Mouse (Mus musculus): Measurements from ENCODE around the gene Dexi. TPM values are rescaled to one million over a fixed set of nuclear protein-coding genes. Genes with fewer than 3 reads are reported as not detected.

Gene Dexi
- total RNA-seq, 2 experiments from 2014 or later: 39.3 to 47.4 TPM

DNA sequence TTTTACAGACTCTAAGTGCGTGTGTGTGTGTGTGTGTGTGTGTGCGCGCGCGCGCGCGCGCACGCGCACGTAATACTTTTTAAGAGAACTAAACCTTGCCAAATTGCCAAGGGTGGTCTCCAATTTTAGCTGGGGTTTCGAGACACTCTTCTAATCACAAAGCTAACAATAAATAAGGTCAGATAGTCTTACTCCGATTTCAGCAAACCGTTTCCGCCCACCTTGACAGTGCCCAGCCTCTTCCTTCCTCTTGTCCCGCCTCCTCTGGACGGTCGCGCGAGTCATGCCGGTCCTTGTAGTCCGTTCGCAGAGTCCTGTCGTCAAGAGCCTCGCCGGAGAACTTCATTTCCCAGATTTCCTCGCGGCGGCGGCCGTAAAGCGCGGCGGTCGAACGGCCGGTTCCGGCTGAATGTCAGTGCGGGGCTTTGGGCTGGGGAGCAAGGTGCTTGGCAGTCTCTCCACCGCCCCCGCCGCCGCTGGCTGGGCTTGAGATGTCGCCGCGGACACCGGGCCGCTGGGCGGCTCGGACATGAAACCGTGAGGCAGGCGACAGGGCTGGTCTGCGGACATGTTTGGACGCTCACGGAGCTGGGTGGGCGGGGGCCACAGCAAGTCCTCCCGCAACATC lies 2.3 kb upstream of the Dexi start, which contains the start of gene Clec16a:
Gene Clec16a, plus strand, starts transcription at position 345 of the 628 bp plus-strand sequence.
- DNase-seq: peak; percentile 93 to 94
- intact Hi-C loops (cut with DNase I): no loop called here

DNA sequence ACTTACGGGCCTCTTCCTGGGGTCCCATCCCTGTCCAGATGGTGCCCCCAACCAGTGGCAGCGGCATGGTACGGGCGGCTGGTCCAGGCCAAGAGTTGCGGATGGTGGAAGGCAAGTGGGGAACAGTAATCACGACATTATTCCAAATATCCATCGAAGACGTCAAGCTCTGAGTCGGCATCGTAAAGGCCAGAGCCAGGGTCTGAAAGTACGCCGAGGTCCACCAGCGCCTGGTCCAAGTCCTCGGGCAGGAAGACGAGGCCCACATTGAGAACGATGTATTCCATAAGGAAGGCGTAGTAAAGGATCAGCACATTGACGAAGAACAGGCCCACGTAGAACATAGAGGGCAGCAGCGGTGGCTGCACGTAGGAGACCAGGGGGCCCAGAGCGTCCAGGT lies 588 bp downstream of the Dexi start:
- intact Hi-C loops (cut with DNase I): no loop called here
- DNase-seq: peak in 1 of 2 experiments; percentile 31

DNA sequence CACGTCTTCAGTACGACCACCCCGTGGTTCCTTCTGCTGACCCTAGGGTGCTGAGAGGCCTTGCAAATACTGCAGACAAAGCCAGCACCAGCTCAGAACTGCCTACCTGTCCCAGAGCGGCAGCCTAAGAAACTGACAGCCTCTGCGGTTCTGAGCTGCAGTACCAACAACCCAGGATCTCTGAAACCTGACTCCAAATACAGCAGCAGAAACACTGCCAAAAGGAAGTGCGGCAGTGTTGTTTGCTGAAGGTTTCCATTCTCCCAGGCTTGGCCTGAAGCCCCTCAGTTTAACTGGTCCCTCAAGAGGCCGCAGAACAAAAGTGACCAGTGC lies 1.3 kb downstream of the Dexi start:
- DNase-seq: no peak
- intact Hi-C loops (cut with DNase I): no loop called here

DNA sequence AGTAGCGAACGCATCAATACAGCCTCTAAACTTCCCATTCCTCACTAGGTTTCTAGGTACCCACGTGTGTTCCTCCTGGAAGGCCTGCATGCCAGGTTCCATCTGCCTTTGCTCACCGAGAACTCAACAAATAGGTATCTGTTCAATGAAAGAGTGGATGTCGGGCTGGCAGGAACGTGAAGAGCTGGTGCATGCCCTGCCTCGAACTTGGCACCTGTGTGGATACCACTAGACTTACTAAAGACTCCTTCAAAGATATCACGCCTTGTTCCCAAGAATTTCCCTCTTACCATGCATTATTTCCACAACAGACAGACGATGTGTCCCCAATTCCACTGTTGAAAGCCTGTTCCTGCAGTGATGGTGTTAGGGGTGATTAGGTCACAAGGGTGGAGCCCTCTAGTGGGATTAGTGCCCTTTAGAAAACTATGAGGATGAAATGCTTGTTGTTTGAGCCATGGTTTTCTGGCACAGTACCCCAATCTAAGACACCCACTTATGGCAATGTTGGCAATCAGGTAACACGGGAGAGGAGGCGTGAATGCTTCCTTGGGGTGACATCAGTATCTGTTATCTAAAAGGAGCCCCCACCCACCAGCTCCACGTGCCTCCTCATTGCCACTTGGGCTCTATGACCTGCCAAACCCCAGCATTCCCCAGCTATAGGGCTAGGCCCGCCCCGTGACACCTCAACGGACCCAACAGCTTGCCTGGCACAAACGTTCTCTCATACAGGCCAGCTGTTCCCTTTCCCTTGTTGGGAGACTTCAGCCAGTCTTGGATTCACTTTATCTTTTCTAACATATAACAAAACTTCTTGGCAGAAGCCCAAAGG lies 1.9 kb downstream of the Dexi start:
- intact Hi-C loops (cut with DNase I): no loop called here
- DNase-seq: no peak

DNA sequence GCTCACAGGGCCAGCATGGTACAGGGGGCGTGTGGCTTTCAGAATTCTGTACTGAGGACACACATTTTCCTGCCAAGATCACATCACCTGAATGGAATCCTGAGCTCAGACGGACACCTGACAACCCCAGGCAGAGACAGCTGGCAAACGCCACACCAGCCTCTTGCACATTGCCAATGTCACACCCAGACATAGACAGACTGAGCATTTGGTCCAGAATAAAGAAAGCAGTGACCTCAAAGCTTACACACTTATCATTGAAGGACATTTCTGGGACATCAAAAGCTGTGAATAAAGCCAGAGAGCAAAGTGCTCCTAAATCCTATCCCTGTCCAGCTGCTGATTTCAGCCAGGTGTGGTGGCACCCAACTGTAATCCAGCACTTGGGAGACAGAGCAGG lies 5.9 kb downstream of the Dexi start:
- DNase-seq: no peak
- intact Hi-C loops (cut with DNase I): no loop called here

DNA sequence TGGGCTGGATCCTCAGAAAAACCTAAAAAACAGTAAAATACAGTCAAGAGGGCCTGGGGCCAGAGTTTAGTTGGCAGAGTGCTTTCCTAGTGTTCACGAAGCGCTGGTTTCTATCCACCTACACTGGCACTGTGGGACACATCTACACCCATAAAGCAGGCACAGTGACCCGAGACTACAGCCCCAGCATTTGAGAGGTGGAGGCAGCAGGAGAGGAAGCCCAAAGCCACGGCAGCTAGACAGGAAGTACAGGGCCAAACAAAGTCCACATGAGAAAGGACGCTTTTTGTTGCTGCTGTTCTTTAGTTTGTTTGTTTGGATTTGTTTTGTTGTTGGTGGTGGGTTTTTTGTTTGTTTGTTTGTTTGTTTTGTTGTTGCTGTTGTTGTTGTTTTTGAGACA lies 6.5 kb downstream of the Dexi start:
- intact Hi-C loops (cut with DNase I): no loop called here

DNA sequence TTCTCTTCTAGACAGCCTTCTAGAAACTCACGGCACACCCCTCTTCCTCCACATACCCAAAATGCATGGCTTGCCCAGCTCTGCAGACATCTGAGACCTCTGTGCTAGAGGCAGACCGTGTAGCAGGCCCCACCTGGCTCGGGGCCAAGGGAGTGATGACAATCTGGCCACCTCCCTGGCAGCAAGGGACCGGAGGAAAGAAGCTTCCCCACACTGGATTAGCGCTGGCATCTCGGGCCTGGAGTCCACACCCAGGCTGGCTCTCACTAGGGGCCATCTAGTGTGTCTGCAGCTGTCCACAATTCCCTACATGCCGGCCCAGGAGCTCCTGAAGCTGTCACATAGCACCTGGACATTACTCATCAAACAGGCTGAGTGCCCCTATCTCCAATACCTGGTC lies 8.3 kb downstream of the Dexi start:
- intact Hi-C loops (cut with DNase I): loop anchor here (5.0 kb wide), 1 partner anchor 122 kb away; the partner anchor contains the start of gene Nubp1
- peak; percentile 60 to 61 for DNase-seq

More for the DNA sequence above, 6.5 kb downstream of the Dexi start:
- DNase-seq: no peak

DNA sequence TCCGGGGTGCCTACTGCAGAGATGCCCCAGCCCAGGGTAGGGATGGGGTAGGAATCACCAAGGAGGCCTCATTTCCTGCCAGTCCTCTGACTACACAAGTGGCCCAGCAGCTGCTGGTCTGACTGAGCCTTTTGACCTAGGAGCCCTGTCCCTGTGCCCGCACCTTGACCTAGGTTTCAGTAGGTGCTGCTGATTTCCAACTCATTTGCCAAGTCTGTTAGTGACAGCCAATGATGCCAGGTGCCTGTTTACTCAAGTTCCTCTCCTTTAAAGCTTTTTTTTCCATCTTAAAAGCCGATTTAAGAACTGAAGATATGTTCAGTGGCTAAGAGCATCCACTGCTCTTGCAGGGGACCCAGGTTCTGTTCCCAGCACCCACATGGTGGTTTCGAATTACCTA lies 9.1 kb downstream of the Dexi start:
- intact Hi-C loops (cut with DNase I): loop anchor here (5.0 kb wide), 1 partner anchor 121 kb away; the partner anchor contains the start of gene Nubp1
- no peak for DNase-seq

DNA sequence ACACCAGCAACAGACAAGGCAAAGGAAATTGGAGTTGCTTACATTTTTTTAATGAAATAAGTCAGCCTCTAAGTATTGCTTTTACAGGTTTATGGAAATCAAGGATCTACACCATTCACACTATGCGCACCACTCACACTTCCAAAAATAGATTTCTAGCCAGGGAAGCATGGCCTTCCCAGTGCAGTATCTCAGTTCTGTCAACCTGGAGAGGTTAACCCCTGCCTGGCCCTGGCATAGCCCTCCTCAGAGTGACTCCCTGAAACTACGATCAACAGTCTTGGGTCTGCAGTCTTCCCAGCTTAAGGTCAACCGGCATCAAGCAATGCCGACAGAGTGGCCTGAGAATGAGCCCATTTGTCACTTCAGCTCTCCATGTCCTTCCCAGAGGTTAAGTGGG lies 12.7 kb downstream of the Dexi start:
- DNase-seq: no peak
- intact Hi-C loops (cut with DNase I): loop anchor here (5.0 kb wide), 1 partner anchor 118 kb away; the partner anchor contains the start of gene Nubp1

DNA sequence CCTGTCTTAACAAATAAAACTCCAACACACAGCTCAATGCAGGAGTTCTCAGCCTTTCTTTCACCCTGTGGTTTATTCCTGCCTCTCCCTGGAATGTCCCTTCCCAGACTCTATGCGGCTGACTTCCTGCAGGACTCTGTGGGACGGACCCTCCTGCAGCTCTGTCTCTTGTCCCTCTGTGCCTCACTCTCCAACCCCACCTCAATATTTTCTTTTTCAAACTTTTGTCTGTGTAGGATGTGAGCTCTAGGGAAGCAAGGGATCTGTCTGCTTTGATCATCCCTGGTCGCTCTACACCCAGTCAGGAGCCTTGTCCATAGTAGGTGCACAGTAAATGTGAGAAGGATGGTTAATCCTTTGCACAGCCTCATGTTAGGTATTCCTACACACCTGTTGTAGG lies 14.5 kb downstream of the Dexi start:
- intact Hi-C loops (cut with DNase I): no loop called here
- DNase-seq: no peak

DNA sequence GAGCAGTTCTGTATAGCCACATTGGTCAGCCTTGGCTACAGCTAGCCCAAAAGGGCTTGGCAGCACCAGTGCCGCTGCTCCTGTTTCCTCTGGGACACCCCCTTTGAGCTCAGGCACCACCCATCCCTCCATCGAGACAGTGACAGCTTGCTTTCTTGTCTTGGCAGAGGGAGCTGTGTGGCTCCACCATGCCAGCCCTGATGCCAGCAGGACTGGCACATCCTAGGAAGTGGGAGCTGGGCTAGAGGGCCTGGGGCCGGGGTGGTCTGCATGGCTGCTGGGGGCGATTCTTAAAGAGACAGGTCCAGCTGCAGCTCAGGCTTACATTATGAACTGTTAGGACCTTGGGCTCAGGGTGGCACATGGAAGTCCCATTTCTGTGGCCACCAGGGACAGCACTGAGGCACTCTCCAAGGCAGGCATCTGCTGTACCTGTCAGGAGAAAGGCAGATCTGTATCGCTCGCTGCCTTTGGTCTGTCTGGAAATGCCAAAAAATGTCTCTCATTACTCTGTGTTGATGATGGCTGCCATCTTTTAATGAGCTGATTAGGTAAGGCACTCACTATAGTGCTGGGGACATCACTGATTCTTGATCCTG lies 15.7 kb downstream of the Dexi start:
- intact Hi-C loops (cut with DNase I): no loop called here
- no peak for DNase-seq

DNA sequence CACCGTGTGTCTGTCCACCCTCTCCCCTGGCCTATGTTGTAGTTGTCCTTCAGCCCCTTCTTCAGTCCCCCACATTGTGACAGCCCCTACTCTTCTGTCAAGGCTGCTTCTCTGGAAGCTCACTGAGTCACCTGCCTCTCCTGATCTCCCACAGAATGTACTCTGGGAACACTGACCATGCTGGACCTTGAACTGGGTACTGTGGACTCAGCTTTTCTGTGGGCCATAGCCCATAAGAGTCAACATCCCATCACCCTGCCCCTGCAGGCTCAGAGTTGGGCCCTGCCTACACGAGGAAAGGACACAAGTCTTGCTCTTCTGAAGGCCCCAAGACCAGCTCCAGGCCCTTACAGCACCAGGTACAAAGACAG lies 17.3 kb downstream of the Dexi start:
- intact Hi-C loops (cut with DNase I): no loop called here

DNA sequence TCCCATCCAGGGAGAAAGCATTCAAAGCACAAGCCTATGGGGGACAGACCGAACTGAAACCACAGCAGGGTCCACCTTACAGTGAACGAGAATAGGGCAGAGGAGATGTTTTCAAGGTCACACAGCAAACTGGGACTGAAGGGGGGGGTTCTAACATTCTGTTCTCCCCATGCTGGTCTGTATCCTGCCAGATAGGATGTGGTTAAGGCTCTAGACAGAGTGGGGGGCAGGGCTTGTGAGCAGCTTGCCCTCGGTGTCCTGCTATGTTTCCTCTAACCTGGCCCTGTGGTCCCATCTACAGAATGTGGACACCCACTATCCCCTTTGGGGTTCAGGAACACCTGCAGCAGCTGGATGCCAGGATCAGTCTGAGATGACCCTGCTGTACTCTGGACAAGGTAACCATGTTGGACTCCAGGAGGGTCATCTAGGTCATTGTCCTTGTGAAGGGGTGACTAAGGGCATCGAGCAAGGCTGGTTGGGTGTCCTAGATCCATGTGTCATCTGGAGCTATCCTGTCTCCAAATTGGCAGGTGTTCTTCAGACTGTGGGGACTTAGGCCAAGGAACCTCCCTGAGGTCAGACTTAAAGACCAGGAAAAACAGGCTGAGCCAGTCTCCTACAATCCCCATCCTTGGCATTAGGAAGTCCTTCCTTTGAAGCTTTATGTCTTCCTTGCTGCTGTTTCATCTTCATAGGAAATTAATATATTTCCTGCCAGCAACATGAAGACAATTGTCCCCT lies 17.8 kb downstream of the Dexi start:
- intact Hi-C loops (cut with DNase I): loop anchor here (5.0 kb wide), 1 partner anchor 243 kb away; no protein-coding TSS in a partner anchor
- DNase-seq: no peak

More for the DNA sequence above, 17.3 kb downstream of the Dexi start:
- no peak for DNase-seq

DNA sequence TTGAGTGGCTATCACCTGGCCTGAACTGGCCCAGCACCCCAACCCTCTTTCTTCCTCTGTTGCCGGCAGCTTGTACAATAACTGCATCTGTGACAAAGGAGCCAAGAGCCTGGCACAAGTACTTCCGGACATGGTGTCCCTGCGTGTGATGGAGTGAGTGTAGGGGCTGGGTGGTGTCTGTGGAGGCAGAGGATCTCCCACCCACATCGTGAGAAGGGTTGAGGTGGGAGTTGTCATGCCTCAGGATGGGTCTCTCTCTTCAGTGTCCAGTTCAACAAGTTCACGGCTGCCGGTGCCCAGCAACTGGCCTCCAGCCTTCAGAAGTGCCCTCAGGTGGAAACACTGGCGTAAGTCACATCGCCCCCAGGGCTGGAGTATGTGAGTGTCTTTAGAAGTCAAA lies 19.2 kb downstream of the Dexi start:
- intact Hi-C loops (cut with DNase I): loop anchor here (5.0 kb wide), 1 partner anchor 241 kb away; no protein-coding TSS in a partner anchor
- no peak for DNase-seq

DNA sequence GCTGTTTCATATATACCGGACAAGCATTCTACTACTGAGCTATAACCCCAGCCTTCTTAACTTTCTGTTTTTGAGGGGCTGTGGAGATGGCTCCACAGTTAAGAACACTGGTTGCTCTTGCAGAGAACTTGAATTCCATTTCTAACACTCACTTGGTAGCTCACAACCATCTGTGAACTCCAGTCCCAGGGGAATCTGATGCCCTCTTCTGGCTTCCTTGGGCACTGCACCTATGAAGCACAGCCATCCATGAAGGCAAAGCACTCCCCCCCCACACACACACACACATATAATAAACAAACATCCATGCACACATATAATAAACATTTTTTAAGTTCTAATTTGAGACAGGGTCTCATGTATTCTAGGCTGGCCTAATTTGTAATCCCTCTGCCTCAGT lies 20.0 kb downstream of the Dexi start:
- DNase-seq: peak; percentile 36 to 41
- intact Hi-C loops (cut with DNase I): loop anchor here (5.0 kb wide), 1 partner anchor 241 kb away; no protein-coding TSS in a partner anchor

DNA sequence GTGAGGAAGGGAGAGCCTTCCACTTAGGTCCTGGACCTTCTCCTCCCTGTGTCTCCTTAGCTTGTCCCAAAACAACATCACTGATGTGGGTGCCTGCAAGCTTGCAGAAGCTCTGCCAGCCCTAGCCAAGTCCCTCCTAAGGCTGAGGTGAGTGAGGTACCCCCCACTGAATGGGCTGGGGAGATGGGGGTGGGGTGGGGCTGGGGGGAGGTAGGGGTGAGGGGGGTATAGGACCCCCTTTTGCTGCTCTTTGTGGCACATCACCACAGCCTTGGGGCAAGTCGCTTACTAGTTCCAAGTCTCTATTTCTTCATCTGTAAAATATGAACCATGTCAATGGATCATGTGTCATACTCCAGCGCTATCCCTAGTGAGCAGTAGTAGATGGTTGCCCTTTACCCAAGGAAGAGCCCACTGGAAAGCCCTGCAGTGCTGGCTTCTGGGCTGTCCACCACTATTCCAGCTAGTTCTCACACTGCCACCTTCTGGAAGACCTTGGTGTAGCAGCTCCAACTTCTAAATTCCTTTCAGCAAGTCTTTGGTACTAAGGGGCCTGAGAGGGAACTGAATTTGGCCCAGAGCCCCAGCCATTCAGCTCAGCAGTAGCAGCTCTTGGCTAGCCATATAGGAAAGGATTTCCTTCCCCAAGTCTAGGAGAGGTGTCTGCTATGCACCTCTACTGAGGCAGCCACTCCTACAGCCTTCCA lies 21.8 kb downstream of the Dexi start:
- intact Hi-C loops (cut with DNase I): loop anchor here (5.0 kb wide), 1 partner anchor 239 kb away; no protein-coding TSS in a partner anchor
- DNase-seq: peak in 1 of 2 experiments; percentile 50

DNA sequence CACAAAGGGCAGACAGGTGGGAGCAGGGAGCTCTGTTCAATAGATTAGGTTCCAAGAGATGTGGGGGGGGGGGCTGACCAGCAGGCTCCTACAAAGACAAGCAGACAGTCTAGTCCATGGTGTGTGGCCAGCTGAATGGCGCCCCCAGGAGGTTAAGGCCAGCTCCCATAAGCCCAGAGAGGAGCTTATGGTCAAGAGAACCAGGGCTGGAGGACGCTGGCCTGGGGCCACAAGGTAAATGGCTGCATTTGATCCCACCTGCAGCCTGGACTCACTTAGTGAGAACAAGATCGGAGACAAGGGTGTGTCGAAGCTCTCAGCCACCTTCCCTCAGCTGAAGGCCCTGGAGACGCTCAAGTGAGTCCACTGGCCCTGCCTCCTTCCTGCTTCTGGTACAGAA lies 24.8 kb downstream of the Dexi start:
- DNase-seq: no peak
- intact Hi-C loops (cut with DNase I): loop anchor here (5.0 kb wide), 1 partner anchor 101 kb away; no protein-coding TSS in a partner anchor

DNA sequence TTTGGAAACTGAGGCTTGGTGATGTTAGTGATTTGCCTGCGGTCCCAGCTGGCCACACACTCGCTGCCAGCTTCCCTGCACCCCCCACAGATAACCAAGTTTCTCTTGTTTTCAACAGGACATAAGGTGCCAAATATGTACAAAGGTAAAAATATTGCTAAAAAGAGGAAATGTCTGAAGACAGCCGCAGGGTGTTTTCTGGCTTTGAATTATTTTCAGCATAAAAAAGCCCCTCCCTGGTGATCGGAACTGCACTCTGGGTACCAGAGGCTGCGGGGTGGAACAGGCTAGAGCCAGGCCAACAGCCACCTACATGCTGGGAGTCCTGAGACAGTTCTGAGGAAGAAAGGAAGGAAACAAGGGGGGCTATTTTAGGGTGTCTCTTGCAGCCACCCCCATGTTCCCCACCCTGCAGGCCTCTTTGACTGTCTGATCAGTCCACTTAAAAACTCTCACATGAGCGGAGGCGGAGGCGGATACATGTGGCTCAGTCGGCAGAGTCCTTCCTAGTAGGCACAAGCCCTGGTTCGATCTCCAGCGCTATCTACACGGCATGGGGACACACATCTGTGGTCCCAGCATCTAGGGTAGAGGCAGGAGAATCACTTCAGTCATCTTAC lies 26.8 kb downstream of the Dexi start:
- intact Hi-C loops (cut with DNase I): loop anchor here (5.0 kb wide), 1 partner anchor 99 kb away; no protein-coding TSS in a partner anchor
- no peak for DNase-seq

DNA sequence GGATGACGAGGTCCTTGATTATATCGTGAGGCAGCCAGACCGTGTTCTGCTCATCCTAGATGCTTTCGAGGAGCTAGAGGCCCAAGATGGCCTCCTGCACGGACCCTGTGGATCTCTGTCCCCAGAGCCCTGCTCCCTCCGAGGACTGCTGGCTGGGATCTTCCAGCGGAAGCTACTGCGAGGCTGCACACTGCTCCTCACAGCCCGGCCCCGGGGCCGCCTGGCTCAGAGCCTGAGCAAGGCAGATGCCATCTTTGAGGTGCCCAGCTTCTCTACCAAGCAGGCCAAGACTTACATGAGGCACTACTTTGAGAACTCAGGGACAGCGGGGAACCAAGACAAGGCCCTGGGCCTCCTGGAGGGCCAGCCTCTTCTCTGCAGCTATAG lies 31.7 kb downstream of the Dexi start:
- DNase-seq: no peak
- intact Hi-C loops (cut with DNase I): no loop called here

Measured in gastrocnemius, postnatal 36 days (tissue).